Comparison of ENCODE assay signal across 14 mouse cellular contexts in the genomic region with DNA sequence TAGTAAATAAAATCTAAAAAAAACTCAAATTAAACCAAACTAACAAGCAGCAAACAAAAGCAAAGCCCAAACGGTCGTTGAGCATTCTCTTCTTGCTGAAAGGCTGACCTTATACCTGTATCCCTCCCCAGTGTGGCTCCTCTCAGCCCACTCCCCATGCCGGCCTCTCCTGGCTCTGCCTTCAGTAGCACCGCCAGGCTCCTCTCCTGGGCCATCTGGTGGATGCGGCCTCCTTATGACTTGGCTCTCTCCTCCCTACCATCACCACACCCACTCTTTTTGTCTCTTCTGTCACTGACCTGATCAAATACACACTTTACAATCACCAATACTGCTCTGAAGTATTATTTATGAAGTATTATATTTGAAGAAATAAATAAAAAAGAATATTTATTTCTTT.
"Had no signal": no experiment of that assay in that cellular context is flagged by ENCODE, and none has a peak within 500 bp of the region (broad histone marks: within the 10 kb centered on the region; RNA-seq: fewer than 3 reads in every experiment).

No protein-coding gene starts in this region.

- H3K4me3 ChIP-seq: layer of hippocampus, adult 2 months; limb, embryonic 10.5 days; midbrain, embryonic 10.5 days; neural tube, embryonic 12.5 days had no signal

- H3K9ac ChIP-seq: lung, embryonic 14.5 days; neural tube, embryonic 12.5 days had no signal

- H3K4me2 ChIP-seq: liver, embryonic 11.5 days; lung, embryonic 14.5 days; neural tube, embryonic 12.5 days had no signal

- H3K27me3 ChIP-seq: neural tube, embryonic 12.5 days had no signal

- DNase-seq: kidney, postnatal 4 days; lung, embryonic 14.5 days; lung, postnatal 10 days; lung, postnatal 4 days; midbrain, embryonic 14.5 days; retina, postnatal 1 day; thymus, postnatal 4 days had no signal

- H3K9me3 ChIP-seq: limb, embryonic 10.5 days; midbrain, embryonic 10.5 days; neural tube, embryonic 12.5 days had no signal

- H3K36me3 ChIP-seq: neural tube, embryonic 12.5 days had no signal

- H3K27ac ChIP-seq: kidney, postnatal 0 days; layer of hippocampus, adult 2 months; limb, embryonic 10.5 days; midbrain, embryonic 10.5 days; neural tube, embryonic 12.5 days; stomach, postnatal 0 days had no signal

- H3K4me1 ChIP-seq: midbrain, embryonic 10.5 days; neural tube, embryonic 12.5 days had no signal
